Mouse (Mus musculus): ENCODE measurements at regions not wholly inside any gene's neighbourhood (a gene's known extent, or its start where the extent isn't known, plus 50 kb on each side); places are given as distances from the start of the nearest gene placed in this dataset.

DNA sequence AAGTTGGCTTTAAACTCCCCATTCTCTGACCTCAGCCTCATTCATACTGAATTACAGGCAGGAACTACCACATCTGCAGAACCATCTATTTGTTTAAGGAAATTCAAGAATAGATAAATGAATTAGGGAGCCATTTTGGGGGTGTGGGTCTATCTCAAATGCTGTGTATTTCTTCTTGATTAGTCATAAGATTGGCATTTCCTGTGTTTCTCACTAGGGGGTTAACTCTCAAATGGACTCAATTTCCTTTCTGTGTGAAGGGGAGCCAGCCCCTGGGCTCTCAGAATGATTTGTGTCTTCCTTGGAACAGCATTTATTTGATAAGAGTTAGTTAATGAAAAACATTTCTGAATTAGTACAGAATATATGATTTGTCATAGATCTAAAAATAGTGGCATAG, 196.8 kb upstream of the Nbea start:
- Histone ChIP-seq H3K9me3 (replicated peaks; ENCODE audit: insufficient read depth, low read length) (no peaks in the 10 kb centered on the region), H3K9ac (ENCODE audit: control insufficient read depth, low read depth, low read length, poor library complexity, severe bottlenecking) (no peak overlapping the region), H3K79me2 (ENCODE audit: control insufficient read depth, insufficient read depth, low read length, poor library complexity) (no peaks in the 10 kb centered on the region), H3K4me1 (ENCODE audit: control insufficient read depth in 1 of 2, insufficient read depth in 2 of 2, low read length in 2 of 2) (no peaks in the 10 kb centered on the region), H3K4me3 (ENCODE audit: control insufficient read depth in 1 of 2, insufficient read depth in 1 of 2, low read depth in 2 of 2, low read length in 2 of 2) (no peak overlapping the region), H3K27ac (ENCODE audit: control insufficient read depth, low read depth, low read length) (no peak overlapping the region), H3K36me3 (ENCODE audit: control insufficient read depth in 1 of 2, insufficient read depth in 2 of 2, low read length in 2 of 2) (no peaks in the 10 kb centered on the region), H3K27me3 (ENCODE audit: control insufficient read depth in 1 of 2, insufficient read depth in 2 of 2, low read length in 2 of 2) (no peaks in the 10 kb centered on the region)
- no peak for DNase-seq (ENCODE audit: low read depth, low spot score)
- TF ChIP-seq MYB (IDR thresholded peaks at IDR 0.05; ENCODE audit: low read depth, low read length) (no peak), GATA1 (IDR thresholded peaks at IDR 0.05; ENCODE audit: low read depth, low read length) (no peak), POLR2AphosphoS2 (IDR thresholded peaks at IDR 0.05; ENCODE audit: low read length) (no peak), JUND (IDR thresholded peaks at IDR 0.05; ENCODE audit: low read depth, low read length) (no peak), RAD21 (IDR thresholded peaks at IDR 0.05; ENCODE audit: low read depth, low read length) (no peak), SIN3A (IDR thresholded peaks at IDR 0.05; ENCODE audit: low read length) (no peak), ZKSCAN1 (IDR thresholded peaks at IDR 0.05; ENCODE audit: low read depth, low read length) (no peak), BHLHE40 (IDR thresholded peaks at IDR 0.05; ENCODE audit: borderline replicate concordance, low read depth, low read length) (no peak), POLR2AphosphoS5 (IDR thresholded peaks at IDR 0.05; ENCODE audit: borderline replicate concordance, low read depth, low read length) (no peak), ZMIZ1 (IDR thresholded peaks at IDR 0.05; ENCODE audit: low read depth, low read length) (no peak)

DNA sequence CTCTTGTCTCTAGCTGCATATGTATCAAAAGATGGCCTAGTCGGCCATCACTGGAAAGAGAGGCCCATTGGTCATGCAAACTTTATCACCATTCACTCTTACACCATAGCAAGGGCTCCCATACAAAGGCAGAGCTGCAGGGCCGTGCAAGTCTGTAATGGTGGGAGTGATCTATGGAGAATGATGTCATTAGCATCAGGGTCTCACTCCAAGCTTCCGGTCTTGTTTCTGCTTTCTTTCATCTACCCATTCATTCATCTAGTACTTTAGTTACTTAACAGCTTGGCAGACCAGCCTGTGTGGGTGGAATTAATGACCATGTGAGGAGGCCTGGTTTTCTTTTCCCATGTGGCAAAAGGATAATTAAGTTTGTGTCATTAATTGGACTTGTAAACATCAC, 196.0 kb upstream of the Nbea start:
- Histone ChIP-seq H3K9me3 (replicated peaks; ENCODE audit: insufficient read depth, low read length) (no peaks in the 10 kb centered on the region), H3K9ac (ENCODE audit: control insufficient read depth, low read depth, low read length, poor library complexity, severe bottlenecking) (no peak overlapping the region), H3K4me1 (ENCODE audit: control insufficient read depth in 1 of 2, insufficient read depth in 2 of 2, low read length in 2 of 2) (no peaks in the 10 kb centered on the region), H3K4me3 (ENCODE audit: control insufficient read depth in 1 of 2, insufficient read depth in 1 of 2, low read depth in 2 of 2, low read length in 2 of 2) (no peak overlapping the region), H3K36me3 (ENCODE audit: control insufficient read depth in 1 of 2, insufficient read depth in 2 of 2, low read length in 2 of 2) (no peaks in the 10 kb centered on the region), H3K27ac (ENCODE audit: control insufficient read depth, low read depth, low read length) (no peak overlapping the region), H3K27me3 (ENCODE audit: control insufficient read depth in 1 of 2, insufficient read depth in 2 of 2, low read length in 2 of 2) (no peaks in the 10 kb centered on the region), H3K79me2 (ENCODE audit: control insufficient read depth, insufficient read depth, low read length, poor library complexity) (no peaks in the 10 kb centered on the region)
- TF ChIP-seq POLR2AphosphoS2 (IDR thresholded peaks at IDR 0.05; ENCODE audit: low read length), result no peak
- no peak for TF ChIP-seq GATA1 (IDR thresholded peaks at IDR 0.05; ENCODE audit: low read depth, low read length)
- no peak for TF ChIP-seq USF1 (IDR thresholded peaks at IDR 0.05; ENCODE audit: low read depth, low read length)
- TF ChIP-seq POLR2AphosphoS5 (IDR thresholded peaks at IDR 0.05; ENCODE audit: borderline replicate concordance, low read depth, low read length), result no peak
- no peak for TF ChIP-seq POLR2A (IDR thresholded peaks at IDR 0.05; ENCODE audit: control insufficient read depth in 1 of 2, insufficient read depth in 1 of 2, low read depth in 1 of 2, low read length in 2 of 2, poor library complexity in 1 of 2)
- no peak for TF ChIP-seq TAL1 (IDR thresholded peaks at IDR 0.05; ENCODE audit: low read length)
- no peak for TF ChIP-seq ZMIZ1 (IDR thresholded peaks at IDR 0.05; ENCODE audit: low read depth, low read length)
- no peak for TF ChIP-seq MYC (IDR thresholded peaks at IDR 0.05; ENCODE audit: low read depth, low read length)
- no peak for DNase-seq (ENCODE audit: low read depth, low spot score)

DNA sequence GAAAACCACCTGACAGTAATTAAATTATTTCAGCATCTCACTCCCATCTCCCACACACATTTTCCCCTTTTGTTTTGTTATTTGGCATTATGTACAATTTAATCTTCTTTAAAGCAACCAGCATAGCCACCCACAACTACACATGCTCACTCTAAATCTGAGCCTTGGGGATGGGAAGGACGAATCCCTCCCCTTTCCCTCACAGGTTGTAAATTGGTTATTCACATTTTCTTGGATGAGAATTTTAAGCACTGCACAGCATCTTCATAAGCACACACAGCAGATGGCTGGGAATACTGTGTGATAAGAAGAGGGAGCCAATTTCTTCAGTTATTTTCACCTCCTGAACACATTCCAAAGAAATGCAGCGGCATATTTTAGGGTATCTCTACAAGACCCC, 179.0 kb upstream of the Nbea start:
- Histone ChIP-seq H3K27me3 (ENCODE audit: control insufficient read depth in 1 of 2, insufficient read depth in 2 of 2, low read length in 2 of 2) (no peaks in the 10 kb centered on the region), H3K9ac (ENCODE audit: control insufficient read depth, low read depth, low read length, poor library complexity, severe bottlenecking) (no peak overlapping the region), H3K9me3 (replicated peaks; ENCODE audit: insufficient read depth, low read length) (no peaks in the 10 kb centered on the region), H3K79me2 (ENCODE audit: control insufficient read depth, insufficient read depth, low read length, poor library complexity) (no peaks in the 10 kb centered on the region), H3K36me3 (ENCODE audit: control insufficient read depth in 1 of 2, insufficient read depth in 2 of 2, low read length in 2 of 2) (no peaks in the 10 kb centered on the region), H3K4me1 (ENCODE audit: control insufficient read depth in 1 of 2, insufficient read depth in 2 of 2, low read length in 2 of 2) (no peaks in the 10 kb centered on the region), H3K27ac (ENCODE audit: control insufficient read depth, low read depth, low read length) (no peak overlapping the region), H3K4me3 (ENCODE audit: control insufficient read depth in 1 of 2, insufficient read depth in 1 of 2, low read depth in 2 of 2, low read length in 2 of 2) (no peak overlapping the region)
- no peak for DNase-seq (ENCODE audit: low read depth, low spot score)
- TF ChIP-seq ZC3H11A (IDR thresholded peaks at IDR 0.05; ENCODE audit: low read depth, low read length) (no peak), E2F4 (IDR thresholded peaks at IDR 0.05; ENCODE audit: borderline replicate concordance, low read depth, low read length) (no peak), GABPA (IDR thresholded peaks at IDR 0.05; ENCODE audit: low read depth, low read length) (no peak), MAZ (IDR thresholded peaks at IDR 0.05; ENCODE audit: low read depth, low read length) (no peak), SMC3 (IDR thresholded peaks at IDR 0.05; ENCODE audit: low read depth, low read length) (no peak), POLR2A (IDR thresholded peaks at IDR 0.05; ENCODE audit: control insufficient read depth in 1 of 2, insufficient read depth in 1 of 2, low read depth in 1 of 2, low read length in 2 of 2, poor library complexity in 1 of 2) (no peak), NELFE (IDR thresholded peaks at IDR 0.05; ENCODE audit: low read depth, low read length) (no peak), MYC (IDR thresholded peaks at IDR 0.05; ENCODE audit: low read depth, low read length) (no peak), ZMIZ1 (IDR thresholded peaks at IDR 0.05; ENCODE audit: low read depth, low read length) (no peak)
